Mouse (Mus musculus): ENCODE measurements around the gene Trpv4.

Trpv4 gene

GRCm38 (mm10) chr5:114658255-114658654 lies at the start of gene Trpv4:
Gene Trpv4 (minus strand): TSS chr5:114658421.
- no peak for DNase-seq

- peak; percentile 92 to 93 for DNase-seq
Measured at GRCm38 (mm10) chr5:114707265-114708068, 49.2 kb upstream of the Trpv4 start, which contains the start of gene Tchp. Gene Tchp (plus strand): TSS chr5:114707760.

DNA sequence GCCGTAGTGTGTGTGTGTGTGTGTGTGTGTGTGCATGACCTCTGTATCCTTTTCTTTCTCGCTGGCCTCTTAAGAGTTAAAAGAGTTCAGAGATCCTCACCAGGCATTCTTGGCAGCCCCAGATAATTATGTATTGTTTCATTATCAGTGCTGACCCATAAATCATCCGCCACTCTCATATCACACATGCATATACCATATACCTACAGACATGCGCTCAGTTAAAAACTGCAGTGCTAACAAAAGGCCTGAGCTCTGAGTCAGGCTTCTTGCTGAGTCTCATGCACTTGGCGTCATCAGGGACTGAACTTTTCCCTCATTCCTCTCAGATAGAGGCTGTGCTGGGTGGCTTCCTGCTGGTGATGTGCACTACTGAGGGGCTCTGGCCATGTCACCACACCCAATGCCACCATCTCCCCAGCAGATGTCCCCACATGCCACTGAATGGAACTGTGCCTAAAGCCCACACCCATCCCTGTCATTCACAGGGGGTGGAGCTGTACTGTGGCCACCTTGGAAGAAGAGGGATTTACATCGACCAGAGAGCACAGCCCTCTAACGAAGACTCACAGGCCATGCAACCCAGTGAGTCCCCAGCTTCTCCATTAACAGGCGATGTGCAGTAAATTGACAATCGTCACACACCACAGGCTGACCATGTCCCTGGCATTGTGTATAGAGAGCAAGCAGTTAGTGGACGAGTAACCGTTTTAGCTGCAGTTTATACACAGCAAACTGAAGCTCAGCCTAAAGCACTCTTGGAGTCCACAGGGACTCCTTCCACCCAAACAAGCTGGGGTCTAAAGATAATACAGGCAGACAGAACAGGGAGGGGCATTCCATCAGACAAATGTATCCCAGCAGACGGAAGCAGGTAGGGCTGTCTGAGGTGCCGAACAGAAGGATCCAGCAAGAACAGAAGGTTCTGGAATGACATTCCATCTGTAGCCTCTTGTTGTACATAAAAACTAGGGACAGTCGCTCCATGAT lies 44.5 kb upstream of the Trpv4 start:
- DNase-seq: no peak

DNA sequence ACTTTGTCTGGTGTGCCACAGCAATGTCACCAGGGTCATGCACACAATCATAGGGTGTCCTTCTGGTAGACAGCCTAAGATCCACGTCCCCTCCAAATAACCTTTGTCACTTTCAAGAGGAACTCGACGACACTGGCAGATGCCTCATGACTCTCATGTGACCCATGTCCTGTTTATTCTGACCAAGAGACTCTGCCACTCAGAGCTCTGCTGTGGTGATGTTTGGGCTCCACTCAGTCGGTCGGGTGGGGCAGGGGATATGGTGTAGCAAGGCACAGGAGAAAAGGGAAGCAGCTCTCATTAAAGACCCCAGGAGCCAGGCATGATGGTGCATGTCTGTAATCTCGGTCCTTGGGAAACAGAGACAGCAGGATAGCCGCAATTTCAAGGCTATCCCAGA lies 40.8 kb upstream of the Trpv4 start:
- no peak for DNase-seq

GRCm38 (mm10) chr5:114698044-114698746 lies 40.0 kb upstream of the Trpv4 start:
- DNase-seq: no peak

- no peak for DNase-seq
Measured at GRCm38 (mm10) chr5:114696939-114697338, 38.7 kb upstream of the Trpv4 start.

DNA sequence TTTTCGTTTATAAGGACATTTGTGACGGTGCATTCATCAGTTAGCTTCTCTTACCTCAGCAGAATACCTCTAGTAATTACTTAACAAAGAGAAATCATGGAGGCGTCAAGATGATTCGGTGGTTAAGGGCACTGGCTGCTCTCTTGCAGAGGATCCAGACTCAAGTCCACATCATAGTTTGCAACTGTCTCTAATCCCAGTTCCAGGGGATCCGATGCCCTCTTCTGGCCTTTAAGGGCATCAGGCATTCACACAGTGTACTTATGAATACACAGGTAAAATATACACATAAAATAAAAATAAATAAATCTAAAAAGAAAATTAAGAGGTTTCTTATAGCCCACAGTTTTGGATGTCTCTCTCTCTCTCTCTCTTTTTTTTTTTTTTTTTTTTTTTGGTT lies 37.6 kb upstream of the Trpv4 start:
- no peak for DNase-seq

GRCm38 (mm10) chr5:114690633-114691567 lies 32.7 kb upstream of the Trpv4 start, which contains the start of gene Gltp:
Gene Gltp (minus strand): TSS chr5:114690984.
- DNase-seq: peak; percentile 96 to 98

GRCm38 (mm10) chr5:114689700-114690366 lies 31.6 kb upstream of the Trpv4 start:
- peak; percentile 39 to 45 for DNase-seq

- DNase-seq: no peak
Measured at GRCm38 (mm10) chr5:114688703-114689102, 30.5 kb upstream of the Trpv4 start.

DNA sequence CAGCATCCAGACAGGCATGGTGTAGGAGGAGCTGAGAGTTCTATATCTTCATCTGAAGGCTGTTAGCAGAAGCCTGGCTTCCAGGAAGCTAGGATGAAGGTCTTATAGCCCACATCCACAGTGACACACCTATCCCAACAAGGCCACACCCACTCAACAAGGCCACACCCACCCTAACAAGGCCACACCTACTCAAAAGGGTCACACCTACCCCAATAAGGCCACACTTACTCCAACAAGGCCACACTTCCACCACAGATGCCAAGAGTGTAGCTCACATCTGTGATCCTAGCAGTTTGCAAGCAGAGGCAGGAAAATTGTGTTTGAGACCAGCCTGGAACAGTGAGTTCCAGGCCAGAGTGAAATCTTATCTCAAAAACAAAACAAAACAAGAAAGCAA lies 29.7 kb upstream of the Trpv4 start:
- no peak for DNase-seq

GRCm38 (mm10) chr5:114686726-114687210 lies 28.5 kb upstream of the Trpv4 start:
- no peak for DNase-seq

- DNase-seq: no peak
Measured at GRCm38 (mm10) chr5:114685986-114686385, 27.8 kb upstream of the Trpv4 start.

GRCm38 (mm10) chr5:114681717-114682116 lies 23.5 kb upstream of the Trpv4 start:
- no peak for DNase-seq

DNA sequence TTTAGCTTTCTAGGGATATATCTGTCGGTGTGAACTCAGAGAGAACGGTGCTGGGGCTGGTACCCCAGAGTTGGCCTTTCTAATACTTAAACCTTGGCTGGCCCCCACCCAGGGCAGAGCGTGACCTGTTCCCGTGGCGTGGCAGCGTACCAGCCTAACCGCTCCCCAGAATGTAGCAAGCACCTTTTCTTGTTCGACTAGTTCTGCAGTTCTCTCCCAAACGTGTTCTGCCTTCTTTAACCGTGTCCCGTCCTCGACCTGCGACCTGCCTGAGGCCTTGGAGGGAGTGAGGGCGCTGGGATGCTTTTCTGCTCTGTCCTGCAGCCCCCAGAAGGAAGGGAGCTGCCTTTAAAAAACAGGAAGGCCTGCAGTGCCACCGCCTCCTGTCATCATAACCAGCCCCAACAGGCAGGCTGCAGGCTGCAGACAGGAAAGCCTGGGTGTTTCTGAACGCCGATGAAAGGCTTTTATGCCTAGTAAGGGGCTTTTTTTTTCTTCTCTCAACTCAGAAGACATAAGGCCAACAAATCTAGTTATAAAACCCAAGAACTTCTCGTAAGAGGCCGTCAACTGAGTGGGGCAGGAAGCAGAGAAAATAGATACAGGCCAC lies 22.6 kb upstream of the Trpv4 start:
- peak; percentile 48 to 65 for DNase-seq

GRCm38 (mm10) chr5:114679841-114680591 lies 21.8 kb upstream of the Trpv4 start:
- peak; percentile 33 to 47 for DNase-seq

GRCm38 (mm10) chr5:114674594-114674993 lies 16.4 kb upstream of the Trpv4 start:
- DNase-seq: no peak

- no peak for DNase-seq
Measured at GRCm38 (mm10) chr5:114673114-114673513, 14.9 kb upstream of the Trpv4 start.

- DNase-seq: no peak
Measured at GRCm38 (mm10) chr5:114669014-114669413, 10.8 kb upstream of the Trpv4 start.

All from thymus, postnatal 36 days (tissue).